Mouse (Mus musculus): Measurements from ENCODE around the gene Rpap2.

DNA sequence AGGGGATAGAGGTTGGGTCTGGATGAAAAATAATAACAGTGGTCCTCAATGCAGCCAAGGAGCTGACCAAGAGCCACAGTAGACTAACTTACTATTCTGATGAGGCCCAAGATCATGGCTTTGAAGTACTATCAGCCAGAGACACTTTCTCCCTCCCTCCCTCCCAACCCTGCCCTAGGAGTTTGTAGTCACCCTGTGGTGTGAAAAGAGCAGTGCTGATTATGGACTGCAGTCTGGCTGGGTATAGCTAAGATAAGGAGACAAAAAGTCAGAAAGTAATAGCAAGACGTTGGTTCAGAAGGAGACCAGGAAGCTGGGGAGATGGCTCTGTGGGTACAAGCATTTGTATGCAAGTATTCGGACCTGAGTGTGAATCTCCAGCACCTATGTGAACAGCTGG, 47.4 kb downstream of the Rpap2 start:
- no peak for TF ChIP-seq CTCF (IDR thresholded peaks at IDR 0.05; ENCODE audit: low read depth, low read length)
- TF ChIP-seq POLR2A (IDR thresholded peaks at IDR 0.05; ENCODE audit: borderline replicate concordance, low read depth, low read length) = no peak
